Mouse (Mus musculus): ENCODE results near the gene Otud7b. TPM values are rescaled to one million over a fixed set of nuclear protein-coding genes. Genes with fewer than 3 reads are reported as not detected.
"Not testable (repeated sequence)": the region's sequence is repeated elsewhere in the genome, so short reads cannot be mapped to it uniquely, and the experiment has no call there.

The Otud7b gene
- total RNA-seq, 2 experiments from 2014 or later: 49.3 to 55.9 TPM

DNA sequence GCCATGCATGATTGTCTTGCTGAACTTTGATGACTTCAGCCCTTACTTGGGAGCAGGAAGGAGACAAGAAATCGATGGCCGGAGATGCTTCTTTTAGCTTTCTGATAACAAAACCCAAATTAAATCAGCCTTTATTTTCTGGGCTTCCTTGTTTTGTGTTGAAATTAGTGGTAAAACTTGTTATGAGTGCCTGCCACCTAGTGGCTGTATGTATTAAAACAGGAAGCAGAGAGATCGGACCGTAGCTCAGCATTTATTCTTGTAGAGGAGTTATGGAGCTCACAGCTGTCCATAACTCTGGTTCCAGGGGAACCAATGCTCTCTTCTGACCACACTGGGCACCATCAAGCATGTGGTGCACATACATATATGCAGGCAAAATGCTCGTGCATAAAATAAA is 43.6 kb downstream of the Otud7b start:
- DNase-seq: no peak

- DNase-seq: no peak
Measured at GRCm38 (mm10) chr3:96151836-96152235, 47.5 kb downstream of the Otud7b start.

- no peak for DNase-seq
Measured at GRCm38 (mm10) chr3:96152611-96153010, 48.3 kb downstream of the Otud7b start.

DNA sequence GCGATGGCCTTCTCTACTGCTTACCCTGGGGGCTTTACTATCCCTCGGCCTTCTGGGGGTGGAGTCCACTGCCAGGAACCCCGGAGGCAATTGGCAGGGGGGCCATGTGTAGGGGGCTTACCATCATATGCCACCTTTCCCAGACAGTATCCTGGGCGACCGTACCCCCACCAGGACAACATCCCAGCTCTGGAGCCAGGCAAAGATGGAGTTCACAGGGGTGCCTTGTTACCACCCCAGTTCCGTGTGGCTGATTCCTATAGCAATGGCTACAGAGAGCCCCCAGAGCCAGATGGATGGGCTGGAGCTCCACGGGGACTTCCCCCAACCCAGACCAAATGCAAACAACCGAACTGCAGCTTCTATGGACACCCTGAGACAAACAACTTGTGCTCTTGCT is 51.2 kb downstream of the Otud7b start:
- no peak for DNase-seq

DNA sequence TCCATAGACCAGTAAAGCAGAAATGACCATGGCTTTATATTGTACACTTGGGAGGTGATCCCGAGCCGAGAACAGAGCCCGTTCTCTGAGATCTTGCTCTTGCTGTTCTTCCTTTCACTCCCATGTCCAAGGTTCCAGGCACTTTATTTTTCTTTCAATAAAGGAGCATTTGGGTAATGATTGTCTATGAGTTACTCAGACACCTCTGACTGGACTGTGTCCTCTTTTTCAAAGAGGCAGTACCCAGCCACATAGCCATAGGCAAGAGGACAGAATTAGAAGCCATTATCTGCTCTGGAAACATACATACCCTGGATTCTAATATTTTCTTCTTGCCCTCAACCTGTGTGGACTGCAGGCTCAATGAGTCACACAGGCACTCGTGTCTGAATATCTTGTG is 55.5 kb downstream of the Otud7b start:
- no peak for DNase-seq

- no peak for DNase-seq
Measured at GRCm38 (mm10) chr3:96160222-96160802, 56.0 kb downstream of the Otud7b start.

DNA sequence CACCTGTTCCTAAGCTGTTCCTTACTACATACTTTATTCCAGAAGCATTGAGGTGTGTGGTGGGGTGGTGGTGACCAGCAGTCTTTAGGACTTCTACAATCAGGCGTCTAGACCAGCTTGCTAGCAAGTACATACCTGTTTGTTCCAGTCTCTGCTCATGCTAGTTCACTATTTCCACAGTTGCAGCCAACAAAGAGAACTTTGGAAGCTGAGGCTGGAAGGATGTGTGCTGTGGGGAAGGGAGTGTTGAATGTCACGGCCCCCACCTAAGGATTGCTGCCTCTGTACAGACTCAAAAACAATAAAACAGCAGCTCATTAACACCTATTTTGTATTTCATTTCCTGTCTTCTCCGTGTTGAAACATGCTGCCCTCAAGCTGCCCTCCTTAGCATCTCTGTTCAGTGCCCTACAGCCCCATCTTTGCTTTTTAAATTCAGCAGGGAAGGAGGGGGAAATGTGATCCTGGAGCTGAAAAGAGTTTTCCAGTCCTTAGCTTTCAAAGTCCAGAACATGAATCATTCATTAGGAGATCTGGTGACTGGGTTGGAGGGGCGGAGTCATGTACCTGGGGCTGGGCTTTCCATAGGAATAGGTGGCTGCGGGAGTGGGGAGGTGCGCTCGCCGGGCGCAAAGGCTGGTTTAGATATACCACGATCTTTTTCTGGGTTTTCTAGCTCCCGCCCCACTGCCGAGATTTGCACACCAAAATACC is 56.6 kb downstream of the Otud7b start:
- DNase-seq: no peak

DNA sequence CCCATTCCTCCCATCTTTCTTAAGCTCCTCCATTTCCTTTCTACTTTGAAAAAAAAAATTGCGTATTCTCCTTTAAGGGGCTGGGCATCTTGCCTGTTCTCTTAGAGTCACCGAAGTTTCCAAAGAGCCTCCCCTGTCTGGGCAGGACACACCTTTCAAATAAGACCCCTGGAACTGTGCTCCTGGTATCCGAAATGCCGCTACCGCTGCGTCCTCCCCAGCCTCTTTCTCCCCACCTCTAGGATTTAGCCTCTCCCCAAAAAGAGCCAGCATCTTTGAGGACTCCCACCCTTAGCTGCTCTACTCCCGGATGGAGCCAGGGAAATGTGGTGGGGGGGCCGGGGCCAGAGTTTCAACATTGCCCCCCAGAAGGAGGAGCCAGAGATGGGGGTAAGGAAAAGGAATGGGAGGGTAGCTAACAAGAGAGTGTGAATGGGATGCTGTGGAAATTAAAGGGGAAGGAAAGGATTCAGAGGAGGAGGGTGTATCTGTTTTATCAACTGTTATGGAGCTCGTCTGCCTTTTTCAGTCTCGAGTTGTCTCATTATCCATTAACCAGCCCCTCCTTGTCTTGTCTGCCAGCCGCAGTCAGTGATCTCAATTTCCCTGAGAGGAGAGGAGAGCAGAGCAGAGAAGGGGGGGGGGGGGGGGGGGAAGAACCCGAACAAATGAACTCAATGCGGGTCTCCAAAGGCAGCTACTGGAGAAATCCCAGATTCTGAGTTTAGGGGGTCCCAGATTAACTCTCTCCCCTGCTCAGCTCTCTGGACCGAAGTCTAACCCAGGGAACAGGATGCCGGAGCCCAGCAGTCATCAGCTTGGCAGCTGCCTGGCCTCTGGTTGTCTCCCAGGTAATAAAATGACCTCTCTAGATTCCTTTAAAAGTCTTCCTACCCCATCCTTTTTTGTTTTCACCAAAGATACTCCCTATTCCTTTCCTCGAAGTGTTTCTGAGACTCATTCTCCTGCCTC is 57.8 kb downstream of the Otud7b start, which contains the start of gene Mtmr11:
TSS of gene Mtmr11 (plus strand) at position 136 of the 972 bp plus-strand sequence.
- DNase-seq: no peak

- DNase-seq: no peak
Measured at GRCm38 (mm10) chr3:96163040-96163439, 58.7 kb downstream of the Otud7b start.

- no peak for DNase-seq
Measured at GRCm38 (mm10) chr3:96168466-96169158, 64.3 kb downstream of the Otud7b start.

DNA sequence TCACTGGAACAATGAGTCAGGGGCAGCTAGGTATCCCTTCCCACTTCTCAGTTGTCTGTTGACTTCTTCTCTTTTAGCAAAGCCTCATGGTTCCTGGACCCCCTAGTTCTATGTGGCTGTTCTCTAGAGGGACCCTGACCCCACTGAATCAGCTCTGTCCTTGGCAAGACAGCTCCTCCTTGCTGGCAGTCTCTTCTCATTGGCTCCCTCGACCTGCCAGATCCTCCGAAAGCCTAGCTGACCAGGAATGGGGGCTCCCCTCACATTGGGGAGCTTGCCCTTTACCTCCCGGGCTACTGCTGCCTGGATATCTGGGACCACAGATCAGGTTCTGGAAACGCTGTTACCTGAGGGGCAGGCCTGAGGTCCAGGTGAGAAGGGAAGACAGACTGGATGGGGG is 65.9 kb downstream of the Otud7b start:
- no peak for DNase-seq

DNA sequence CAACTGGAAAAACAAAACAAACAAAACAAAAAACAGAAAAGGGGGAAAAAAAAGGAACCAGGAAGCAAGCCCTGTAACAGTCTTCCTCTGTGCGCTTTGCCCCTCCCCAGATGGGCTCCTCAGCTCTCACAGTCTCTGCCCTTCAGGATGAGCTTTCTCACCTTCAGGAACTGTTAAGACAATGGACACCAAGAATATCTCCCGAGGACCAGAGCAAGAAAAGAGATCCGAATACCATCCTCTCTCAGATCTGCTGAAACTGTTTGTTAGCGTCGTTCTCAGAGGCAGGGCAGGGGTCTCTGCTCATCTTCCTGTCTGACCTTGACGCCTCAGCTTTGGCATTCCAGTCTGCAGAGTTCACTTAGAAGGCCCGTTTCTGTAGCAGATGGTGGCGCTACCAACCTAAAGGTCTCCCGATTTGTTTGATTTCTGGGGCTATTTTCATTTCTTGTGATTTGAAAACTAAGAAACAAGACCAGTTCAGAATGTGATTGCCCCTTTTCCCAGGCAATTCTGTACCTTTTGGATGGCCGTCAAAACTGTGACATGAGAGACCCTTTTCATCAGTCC is 66.7 kb downstream of the Otud7b start:
- no peak for DNase-seq

GRCm38 (mm10) chr3:96171583-96172196 is 67.4 kb downstream of the Otud7b start:
- no peak for DNase-seq

DNA sequence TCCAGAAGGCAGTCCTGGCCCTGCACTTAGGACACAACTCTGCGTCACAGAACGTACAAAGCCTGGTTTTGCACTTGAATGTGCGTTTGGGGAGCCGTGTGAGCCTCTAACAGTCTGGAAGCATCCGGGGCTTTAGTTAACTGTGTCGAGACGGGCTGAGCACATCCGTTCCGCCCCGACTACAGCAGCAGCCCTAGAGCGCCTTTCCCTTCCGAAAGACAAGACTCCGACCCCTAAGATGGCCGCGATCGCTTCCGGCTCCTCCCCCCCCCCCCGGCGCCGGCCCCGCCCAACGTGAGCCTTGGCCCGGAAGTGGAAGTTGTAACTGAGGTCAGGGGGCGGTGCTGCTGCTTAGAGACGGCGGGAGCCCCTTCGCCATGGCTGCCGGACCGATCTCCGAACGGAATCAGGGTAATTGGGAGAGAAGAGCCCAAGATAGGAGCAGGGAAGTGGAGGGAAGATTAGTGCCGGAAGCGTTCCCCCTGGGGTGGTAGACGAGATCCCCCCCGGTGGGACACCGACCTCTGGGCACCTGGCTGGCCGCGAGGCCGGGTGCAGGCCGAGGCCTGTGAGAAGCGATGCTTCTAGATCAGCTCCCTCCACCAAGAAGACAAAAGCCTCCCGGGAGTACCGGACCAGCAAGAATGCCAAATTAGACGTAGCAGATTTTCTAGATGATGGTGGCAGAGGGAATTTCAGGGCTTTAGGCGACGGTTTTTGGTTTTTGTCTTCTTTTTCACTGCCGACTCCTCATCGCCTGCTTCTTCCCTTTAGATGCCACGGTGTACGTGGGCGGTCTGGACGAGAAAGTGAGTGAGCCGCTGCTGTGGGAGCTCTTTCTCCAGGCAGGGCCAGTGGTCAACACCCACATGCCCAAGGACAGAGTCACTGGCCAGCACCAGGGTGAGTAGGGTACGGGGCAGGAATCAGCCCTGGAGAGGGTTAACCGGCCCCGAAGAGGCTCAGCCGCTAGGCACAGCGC is 68.2 kb downstream of the Otud7b start, which contains the start of gene Sf3b4:
TSS of gene Sf3b4 (plus strand) at position 136 of the 982 bp plus-strand sequence.
- DNase-seq: peak; percentile 77

GRCm38 (mm10) chr3:96173185-96173584 is 68.9 kb downstream of the Otud7b start:
- no peak for DNase-seq

DNA sequence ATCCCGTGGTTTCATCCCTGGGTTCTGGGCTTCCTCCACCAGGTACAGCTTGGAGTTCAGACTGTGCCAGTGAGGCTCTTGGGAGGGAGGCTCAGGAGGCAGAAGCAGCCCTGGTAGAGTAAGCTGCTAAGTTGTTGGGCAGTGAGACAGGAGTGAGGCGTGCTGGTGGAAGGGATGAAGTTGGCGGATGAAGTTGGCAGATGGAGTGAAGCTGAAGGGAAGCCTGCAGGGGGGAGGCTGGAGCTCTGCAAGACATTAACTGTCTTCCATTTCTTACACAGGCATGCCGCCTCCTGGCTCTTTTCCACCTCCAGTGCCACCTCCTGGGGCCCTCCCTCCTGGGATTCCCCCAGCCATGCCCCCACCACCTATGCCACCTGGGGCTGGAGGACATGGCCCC is 69.7 kb downstream of the Otud7b start:
- not testable (repeated sequence) for DNase-seq

DNA sequence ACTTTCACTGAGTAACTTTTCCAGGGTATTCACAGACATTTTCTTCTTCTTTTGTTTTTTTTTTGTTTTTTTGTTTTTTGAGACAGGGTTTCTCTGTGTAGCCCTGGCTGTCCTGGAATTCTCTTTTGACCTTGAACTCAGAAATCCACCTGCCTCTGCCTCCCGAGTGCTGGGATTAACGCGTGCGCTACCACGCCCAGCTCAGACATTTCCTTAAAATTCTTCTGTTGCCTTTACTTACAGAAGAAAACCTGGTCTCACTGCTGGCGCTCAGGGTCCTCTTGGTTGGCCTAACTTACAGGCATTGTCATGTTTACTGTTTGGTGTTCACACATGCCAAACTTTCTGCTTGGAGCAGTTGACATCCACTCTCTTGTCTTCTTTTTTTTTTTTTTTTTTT is 70.9 kb downstream of the Otud7b start:
- no peak for DNase-seq

GRCm38 (mm10) chr3:96178427-96178826 is 74.1 kb downstream of the Otud7b start:
- DNase-seq: no peak

- DNase-seq: no peak
Measured at GRCm38 (mm10) chr3:96178902-96179301, 74.6 kb downstream of the Otud7b start.

GRCm38 (mm10) chr3:96179531-96179930 is 75.2 kb downstream of the Otud7b start:
- no peak for DNase-seq

All from gastrocnemius, postnatal 10 days (tissue).